Mouse (Mus musculus): Measurements from ENCODE around the gene Trio. TPM values are rescaled to one million over a fixed set of nuclear protein-coding genes. Genes with fewer than 3 reads are reported as not detected.

The Trio gene
- polyA plus RNA-seq, 1 experiment from 2014 or later: 48.5 TPM

GRCm38 (mm10) chr15:27754571-27755260 lies 270.9 kb downstream of the Trio start:
- Histone ChIP-seq H3K27me3 (no peaks in the 10 kb centered on the region), H3K9me3 (replicated peaks) (no peaks in the 10 kb centered on the region), H3K27ac (no peak overlapping the region), H3K36me3 (peaks cover 83% of the 10 kb centered on the region), H3K4me3 (no peak overlapping the region), H3K4me2 (replicated peaks) (no peak overlapping the region), H3K9ac (no peak overlapping the region), H3K4me1 (peaks cover 4% of the 10 kb centered on the region; the same call in 1 of the 2 replicates)
- ATAC-seq (ENCODE audit: low FRiP score): no peak
- 79% methylated on average over 7 of the region's 7 CpGs for WGBS

GRCm38 (mm10) chr15:27753923-27754322 lies 271.7 kb downstream of the Trio start:
- Histone ChIP-seq H3K9me3 (replicated peaks) (no peaks in the 10 kb centered on the region), H3K4me3 (no peak overlapping the region), H3K9ac (no peak overlapping the region), H3K27me3 (no peaks in the 10 kb centered on the region), H3K36me3 (peaks cover 83% of the 10 kb centered on the region), H3K27ac (peak overlapping the region; percentile 31; the same call in 1 of the 2 replicates), H3K4me1 (peaks cover 3% of the 10 kb centered on the region; the same call in 1 of the 2 replicates), H3K4me2 (replicated peaks) (no peak overlapping the region)
- 75% methylated on average over 5 of the region's 5 CpGs for WGBS
- ATAC-seq (ENCODE audit: low FRiP score): no peak

GRCm38 (mm10) chr15:27752677-27753342 lies 272.8 kb downstream of the Trio start:
- Histone ChIP-seq H3K36me3 (peaks cover 84% of the 10 kb centered on the region), H3K4me2 (replicated peaks) (no peak overlapping the region), H3K27ac (peak overlapping the region; percentile 52; the same call in 1 of the 2 replicates), H3K4me3 (no peak overlapping the region), H3K9me3 (replicated peaks) (no peaks in the 10 kb centered on the region), H3K27me3 (no peaks in the 10 kb centered on the region), H3K9ac (no peak overlapping the region), H3K4me1 (peaks cover 3% of the 10 kb centered on the region; the same call in 1 of the 2 replicates)
- ATAC-seq (ENCODE audit: low FRiP score): no peak
- WGBS: 71% methylated on average over 7 of the region's 7 CpGs

GRCm38 (mm10) chr15:27751612-27752405 lies 273.8 kb downstream of the Trio start:
- Histone ChIP-seq H3K27me3 (no peaks in the 10 kb centered on the region), H3K9ac (no peak overlapping the region), H3K9me3 (replicated peaks) (no peaks in the 10 kb centered on the region), H3K4me3 (no peak overlapping the region), H3K36me3 (peaks cover 84% of the 10 kb centered on the region), H3K27ac (no peak overlapping the region; the same call in 1 of the 2 replicates), H3K4me1 (peaks cover 3% of the 10 kb centered on the region; the same call in 1 of the 2 replicates), H3K4me2 (replicated peaks) (no peak overlapping the region)
- 0 out of 2 replicates have a peak, but pooled peaks have one; percentile 25 for ATAC-seq (ENCODE audit: low FRiP score)
- WGBS: 81% methylated on average over 12 of the region's 12 CpGs

GRCm38 (mm10) chr15:27748739-27749138 lies 276.9 kb downstream of the Trio start:
- Histone ChIP-seq H3K4me1 (peaks cover 2% of the 10 kb centered on the region; the same call in 1 of the 2 replicates), H3K4me3 (no peak overlapping the region), H3K36me3 (peaks cover 82% of the 10 kb centered on the region), H3K27me3 (no peaks in the 10 kb centered on the region), H3K9me3 (replicated peaks) (no peaks in the 10 kb centered on the region), H3K27ac (no peak overlapping the region), H3K9ac (no peak overlapping the region), H3K4me2 (replicated peaks) (no peak overlapping the region)
- ATAC-seq (ENCODE audit: low FRiP score): no peak
- WGBS: 85% methylated on average over 8 of the region's 8 CpGs

GRCm38 (mm10) chr15:27747512-27747911 lies 278.1 kb downstream of the Trio start:
- H3K4me3 ChIP-seq: no peak overlapping the region

GRCm38 (mm10) chr15:27744995-27745394 lies 280.7 kb downstream of the Trio start:
- H3K36me3 ChIP-seq: peaks cover 89% of the 10 kb centered on the region
- no peak overlapping the region for H3K4me2 ChIP-seq (replicated peaks)
- H3K27ac ChIP-seq: no peak overlapping the region
- H3K4me1 ChIP-seq: no peaks in the 10 kb centered on the region
- H3K9me3 ChIP-seq (replicated peaks): no peaks in the 10 kb centered on the region
- H3K27me3 ChIP-seq: no peaks in the 10 kb centered on the region
- no peak overlapping the region for H3K9ac ChIP-seq
- no peak for ATAC-seq (ENCODE audit: low FRiP score)
- 89% methylated on average over 5 of the region's 5 CpGs for WGBS
- H3K4me3 ChIP-seq: no peak overlapping the region

More at GRCm38 (mm10) chr15:27747512-27747911, 278.1 kb downstream of the Trio start:
- Histone ChIP-seq H3K4me1 (no peaks in the 10 kb centered on the region), H3K27ac (no peak overlapping the region), H3K9ac (no peak overlapping the region), H3K9me3 (replicated peaks) (no peaks in the 10 kb centered on the region), H3K36me3 (peaks cover 92% of the 10 kb centered on the region), H3K4me2 (replicated peaks) (no peak overlapping the region), H3K27me3 (no peaks in the 10 kb centered on the region)
- 92% methylated on average over 18 of the region's 18 CpGs for WGBS
- ATAC-seq (ENCODE audit: low FRiP score): no peak

- H3K36me3 ChIP-seq: peaks cover 76% of the 10 kb centered on the region
- 91% methylated on average over 7 of the region's 7 CpGs for WGBS
- no peak overlapping the region for H3K27ac ChIP-seq
Measured at GRCm38 (mm10) chr15:27740080-27740479, 285.6 kb downstream of the Trio start.

GRCm38 (mm10) chr15:27731818-27732217 lies 293.8 kb downstream of the Trio start:
- 95% methylated on average over 4 of the region's 4 CpGs for WGBS
- Histone ChIP-seq H3K36me3 (peaks cover 57% of the 10 kb centered on the region), H3K9ac (no peak overlapping the region), H3K27ac (no peak overlapping the region), H3K27me3 (no peaks in the 10 kb centered on the region), H3K9me3 (replicated peaks) (no peaks in the 10 kb centered on the region), H3K4me3 (no peak overlapping the region), H3K4me1 (no peaks in the 10 kb centered on the region), H3K4me2 (replicated peaks) (no peak overlapping the region)
- ATAC-seq (ENCODE audit: low FRiP score): no peak

More at GRCm38 (mm10) chr15:27740080-27740479, 285.6 kb downstream of the Trio start:
- no peaks in the 10 kb centered on the region for H3K4me1 ChIP-seq
- no peak overlapping the region for H3K4me2 ChIP-seq (replicated peaks)
- no peak for ATAC-seq (ENCODE audit: low FRiP score)
- H3K27me3 ChIP-seq: no peaks in the 10 kb centered on the region
- no peaks in the 10 kb centered on the region for H3K9me3 ChIP-seq (replicated peaks)
- no peak overlapping the region for H3K4me3 ChIP-seq
- H3K9ac ChIP-seq: no peak overlapping the region

GRCm38 (mm10) chr15:27726228-27726627 lies 299.4 kb downstream of the Trio start:
- peaks cover 7% of the 10 kb centered on the region; the same call in 1 of the 2 replicates for H3K36me3 ChIP-seq
- H3K9ac ChIP-seq: no peak overlapping the region
- no peak overlapping the region for H3K27ac ChIP-seq
- H3K9me3 ChIP-seq (replicated peaks): no peaks in the 10 kb centered on the region; the same call in 1 of the 2 replicates
- H3K4me2 ChIP-seq (replicated peaks): no peak overlapping the region
- 82% methylated on average over 6 of the region's 6 CpGs for WGBS
- H3K27me3 ChIP-seq: no peaks in the 10 kb centered on the region; the same call in 1 of the 2 replicates
- no peak for ATAC-seq (ENCODE audit: low FRiP score)
- no peak overlapping the region for H3K4me3 ChIP-seq
- H3K4me1 ChIP-seq: no peaks in the 10 kb centered on the region

GRCm38 (mm10) chr15:27724796-27725680 lies 300.6 kb downstream of the Trio start:
- H3K27me3 ChIP-seq: no peaks in the 10 kb centered on the region; the same call in 1 of the 2 replicates
- no peak overlapping the region for H3K4me2 ChIP-seq (replicated peaks)
- no peak overlapping the region for H3K27ac ChIP-seq
- no peaks in the 10 kb centered on the region; the same call in 1 of the 2 replicates for H3K9me3 ChIP-seq (replicated peaks)
- no peak for ATAC-seq (ENCODE audit: low FRiP score)
- no peaks in the 10 kb centered on the region for H3K4me1 ChIP-seq
- peaks cover 3% of the 10 kb centered on the region; the same call in 1 of the 2 replicates for H3K36me3 ChIP-seq
- 81% methylated on average over 9 of the region's 9 CpGs for WGBS
- H3K9ac ChIP-seq: no peak overlapping the region
- H3K4me3 ChIP-seq: no peak overlapping the region
